Mouse (Mus musculus) olfactory bulb, adult 2 months (tissue): ENCODE measurements around the gene Olfr312.

ENCODE experiments used
- CTCF ChIP-seq: fragments of 200-500 bp; IDR thresholded peaks from 2 replicates; pipeline ENCODE4 v1.5.1; 2012; ENCODE audit warnings: low read depth, mild to moderate bottlenecking, low read length, moderate library complexity; ENCODE audit not compliant: insufficient read depth
- POLR2A ChIP-seq: fragments of 200-500 bp; IDR thresholded peaks from 2 replicates; pipeline ENCODE4 v1.6.1; 2012; ENCODE audit warnings: mild to moderate bottlenecking, low read depth, low read length, moderate library complexity; ENCODE audit not compliant: insufficient read depth

- TF ChIP-seq CTCF (no peak), POLR2A (no peak)
These were observed 39.0 kb upstream of the Olfr312 start for GRCm38 (mm10) chr11:58790053-58790452.
